Mouse (Mus musculus): ENCODE data around the gene Sarm1. TPM values are rescaled to one million over a fixed set of nuclear protein-coding genes. Genes with fewer than 3 reads are reported as not detected.
A peak's percentile ranks its signal among the peaks of the same experiment; 100 is the strongest.

Gene Sarm1
- polyA plus RNA-seq, 1 experiment from 2014 or later, result 2.2 TPM

DNA sequence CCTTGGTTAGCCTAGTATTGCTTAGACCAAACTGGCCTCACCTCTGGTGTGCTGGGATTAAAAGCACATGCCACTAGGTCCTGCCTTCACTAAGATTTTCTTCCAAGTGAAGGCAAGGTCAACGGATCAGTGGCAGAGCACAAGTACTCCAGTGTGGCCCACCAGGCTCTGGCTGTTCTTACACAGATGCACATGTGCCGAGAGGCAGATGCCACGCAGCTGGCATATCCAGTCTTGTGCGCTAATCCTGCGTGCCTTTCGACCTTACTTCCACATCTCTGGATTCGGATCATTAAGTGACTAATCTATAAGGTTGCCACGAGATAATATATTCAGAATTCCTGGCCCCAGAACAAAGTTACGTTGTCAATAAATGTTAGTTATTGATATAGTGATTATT, 32.4 kb downstream of the Sarm1 start:
- H3K4me1 ChIP-seq (ENCODE audit: control insufficient read depth, insufficient read depth, low read length), result 0 out of 2 replicates have a peak, but pooled peaks cover 3% of the 10 kb centered on the region
- no peaks in the 10 kb centered on the region for H3K27me3 ChIP-seq (ENCODE audit: control insufficient read depth, insufficient read depth, low read length)
- no peaks in the 10 kb centered on the region for H3K9me3 ChIP-seq (ENCODE audit: control insufficient read depth, low read length)
- WGBS, result 51% methylated on average over 9 of the region's 9 CpGs
- no peak overlapping the region for H3K27ac ChIP-seq (replicated peaks; ENCODE audit: low read depth, low read length)
- H3K36me3 ChIP-seq (ENCODE audit: control insufficient read depth, insufficient read depth, low read length), result no peaks in the 10 kb centered on the region
- peak overlapping the region; percentile 91 for H3K4me2 ChIP-seq (ENCODE audit: low read depth, severe bottlenecking)
- DNase-seq (ENCODE audit: low spot score) (no peak), ATAC-seq (ENCODE audit: insufficient number of reproducible peaks, low FRiP score, low TSS enrichment, low read depth) (no peak)
- H3K4me3 ChIP-seq (ENCODE audit: low read depth, low read length), result peak overlapping the region; percentile 78
- peak overlapping the region; percentile 86 for H3K9ac ChIP-seq (ENCODE audit: low read length)

- Histone ChIP-seq H3K4me3 (ENCODE audit: low read depth, low read length) (no peak overlapping the region), H3K4me2 (ENCODE audit: low read depth, severe bottlenecking) (no peak overlapping the region), H3K4me1 (ENCODE audit: control insufficient read depth, insufficient read depth, low read length) (0 out of 2 replicates have a peak, but pooled peaks cover 3% of the 10 kb centered on the region), H3K9me3 (ENCODE audit: control insufficient read depth, low read length) (no peaks in the 10 kb centered on the region), H3K9ac (ENCODE audit: low read length) (no peak overlapping the region), H3K36me3 (ENCODE audit: control insufficient read depth, insufficient read depth, low read length) (no peaks in the 10 kb centered on the region), H3K27ac (replicated peaks; ENCODE audit: low read depth, low read length) (no peak overlapping the region), H3K27me3 (ENCODE audit: control insufficient read depth, insufficient read depth, low read length) (no peaks in the 10 kb centered on the region)
- no peak for ATAC-seq (ENCODE audit: insufficient number of reproducible peaks, low FRiP score, low TSS enrichment, low read depth)
- WGBS, result 63% methylated on average over 13 of the region's 13 CpGs
- no peak for DNase-seq (ENCODE audit: low spot score)
These were observed 34.1 kb downstream of the Sarm1 start for GRCm38 (mm10) chr11:78463286-78464036.

- H3K9me3 ChIP-seq (ENCODE audit: control insufficient read depth, low read length), result no peaks in the 10 kb centered on the region
- DNase-seq (ENCODE audit: low spot score) (no peak), ATAC-seq (ENCODE audit: insufficient number of reproducible peaks, low FRiP score, low TSS enrichment, low read depth) (no peak)
- no peak overlapping the region for H3K4me2 ChIP-seq (ENCODE audit: low read depth, severe bottlenecking)
- no peaks in the 10 kb centered on the region for H3K36me3 ChIP-seq (ENCODE audit: control insufficient read depth, insufficient read depth, low read length)
- no peaks in the 10 kb centered on the region for H3K27me3 ChIP-seq (ENCODE audit: control insufficient read depth, insufficient read depth, low read length)
- H3K4me1 ChIP-seq (ENCODE audit: control insufficient read depth, insufficient read depth, low read length), result 0 out of 2 replicates have a peak, but pooled peaks cover 3% of the 10 kb centered on the region
- no peak overlapping the region for H3K4me3 ChIP-seq (ENCODE audit: low read depth, low read length)
- H3K9ac ChIP-seq (ENCODE audit: low read length), result no peak overlapping the region
- 82% methylated on average over 5 of the region's 5 CpGs for WGBS
- no peak overlapping the region for H3K27ac ChIP-seq (replicated peaks; ENCODE audit: low read depth, low read length)
These were observed 34.9 kb downstream of the Sarm1 start for GRCm38 (mm10) chr11:78462669-78463068.

GRCm38 (mm10) chr11:78461894-78462293, 35.7 kb downstream of the Sarm1 start:
- no peak overlapping the region for H3K4me3 ChIP-seq (ENCODE audit: low read depth, low read length)
- no peak overlapping the region for H3K27ac ChIP-seq (replicated peaks; ENCODE audit: low read depth, low read length)
- DNase-seq (ENCODE audit: low spot score) (no peak), ATAC-seq (ENCODE audit: insufficient number of reproducible peaks, low FRiP score, low TSS enrichment, low read depth) (no peak)
- WGBS, result 68% methylated on average over 1 of the region's 1 CpGs
- no peaks in the 10 kb centered on the region for H3K36me3 ChIP-seq (ENCODE audit: control insufficient read depth, insufficient read depth, low read length)
- no peak overlapping the region for H3K9ac ChIP-seq (ENCODE audit: low read length)
- H3K4me1 ChIP-seq (ENCODE audit: control insufficient read depth, insufficient read depth, low read length), result 0 out of 2 replicates have a peak, but pooled peaks cover 3% of the 10 kb centered on the region
- no peaks in the 10 kb centered on the region for H3K9me3 ChIP-seq (ENCODE audit: control insufficient read depth, low read length)
- no peaks in the 10 kb centered on the region for H3K27me3 ChIP-seq (ENCODE audit: control insufficient read depth, insufficient read depth, low read length)
- no peak overlapping the region for H3K4me2 ChIP-seq (ENCODE audit: low read depth, severe bottlenecking)

DNA sequence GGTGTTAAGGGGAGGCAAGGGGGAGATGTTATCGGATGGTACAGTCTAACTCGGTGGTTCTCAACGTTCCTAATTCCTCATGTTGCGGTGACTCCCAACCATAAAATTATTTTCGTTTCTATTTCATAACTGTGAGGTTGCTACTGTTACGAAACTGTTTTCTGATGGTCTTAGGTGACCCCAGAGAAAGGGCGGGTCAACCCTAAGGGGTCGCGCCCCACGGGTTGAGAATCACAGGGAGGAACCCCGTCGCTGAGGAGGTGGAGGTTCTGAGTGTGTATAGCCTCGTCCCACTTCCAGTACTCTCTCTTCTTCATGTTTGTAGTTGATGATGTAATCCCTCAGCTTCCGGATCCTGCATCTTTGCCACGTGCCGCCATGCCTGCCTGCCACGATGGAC, 38.8 kb downstream of the Sarm1 start:
- Histone ChIP-seq H3K4me3 (ENCODE audit: low read depth, low read length) (no peak overlapping the region), H3K9me3 (ENCODE audit: control insufficient read depth, low read length) (no peaks in the 10 kb centered on the region), H3K4me1 (ENCODE audit: control insufficient read depth, insufficient read depth, low read length) (no peaks in the 10 kb centered on the region), H3K27me3 (ENCODE audit: control insufficient read depth, insufficient read depth, low read length) (no peaks in the 10 kb centered on the region), H3K9ac (ENCODE audit: low read length) (no peak overlapping the region), H3K27ac (replicated peaks; ENCODE audit: low read depth, low read length) (no peak overlapping the region), H3K36me3 (ENCODE audit: control insufficient read depth, insufficient read depth, low read length) (no peaks in the 10 kb centered on the region), H3K4me2 (ENCODE audit: low read depth, severe bottlenecking) (no peak overlapping the region)
- no peak for DNase-seq (ENCODE audit: low spot score)
- no peak for ATAC-seq (ENCODE audit: insufficient number of reproducible peaks, low FRiP score, low TSS enrichment, low read depth)
- 85% methylated on average over 17 of the region's 17 CpGs for WGBS

- no peaks in the 10 kb centered on the region for H3K4me1 ChIP-seq (ENCODE audit: control insufficient read depth, insufficient read depth, low read length)
- ATAC-seq (ENCODE audit: insufficient number of reproducible peaks, low FRiP score, low TSS enrichment, low read depth) (no peak), DNase-seq (ENCODE audit: low spot score) (peak; percentile 65)
- H3K36me3 ChIP-seq (ENCODE audit: control insufficient read depth, insufficient read depth, low read length), result no peaks in the 10 kb centered on the region
- no peaks in the 10 kb centered on the region for H3K27me3 ChIP-seq (ENCODE audit: control insufficient read depth, insufficient read depth, low read length)
- no peak overlapping the region for H3K4me2 ChIP-seq (ENCODE audit: low read depth, severe bottlenecking)
- no peaks in the 10 kb centered on the region for H3K9me3 ChIP-seq (ENCODE audit: control insufficient read depth, low read length)
- 35% methylated on average over 5 of the region's 5 CpGs for whole genome bisulfite sequencing
- no peak overlapping the region for H3K27ac ChIP-seq (replicated peaks; ENCODE audit: low read depth, low read length)
- H3K9ac ChIP-seq (ENCODE audit: low read length), result no peak overlapping the region
- H3K4me3 ChIP-seq (ENCODE audit: low read depth, low read length), result no peak overlapping the region
These were observed 42.2 kb downstream of the Sarm1 start for GRCm38 (mm10) chr11:78455308-78455707.

- ATAC-seq (ENCODE audit: insufficient number of reproducible peaks, low FRiP score, low TSS enrichment, low read depth) (no peak), DNase-seq (ENCODE audit: low spot score) (no peak)
- Histone ChIP-seq H3K4me3 (ENCODE audit: low read depth, low read length) (no peak overlapping the region), H3K9ac (ENCODE audit: low read length) (no peak overlapping the region), H3K4me2 (ENCODE audit: low read depth, severe bottlenecking) (no peak overlapping the region), H3K36me3 (ENCODE audit: control insufficient read depth, insufficient read depth, low read length) (no peaks in the 10 kb centered on the region), H3K9me3 (ENCODE audit: control insufficient read depth, low read length) (no peaks in the 10 kb centered on the region), H3K27me3 (ENCODE audit: control insufficient read depth, insufficient read depth, low read length) (no peaks in the 10 kb centered on the region), H3K27ac (replicated peaks; ENCODE audit: low read depth, low read length) (no peak overlapping the region), H3K4me1 (ENCODE audit: control insufficient read depth, insufficient read depth, low read length) (no peaks in the 10 kb centered on the region)
- 68% methylated on average over 7 of the region's 7 CpGs for WGBS
These were observed 43.3 kb downstream of the Sarm1 start for GRCm38 (mm10) chr11:78454276-78454675.

- ATAC-seq (ENCODE audit: insufficient number of reproducible peaks, low FRiP score, low TSS enrichment, low read depth) (no peak), DNase-seq (ENCODE audit: low spot score) (peak; percentile 78)
- H3K4me1 ChIP-seq (ENCODE audit: control insufficient read depth, insufficient read depth, low read length), result no peaks in the 10 kb centered on the region
- no peak overlapping the region for H3K27ac ChIP-seq (replicated peaks; ENCODE audit: low read depth, low read length)
- WGBS, result 17% methylated on average over 4 of the region's 4 CpGs
- no peaks in the 10 kb centered on the region for H3K27me3 ChIP-seq (ENCODE audit: control insufficient read depth, insufficient read depth, low read length)
- H3K36me3 ChIP-seq (ENCODE audit: control insufficient read depth, insufficient read depth, low read length), result no peaks in the 10 kb centered on the region
- H3K9ac ChIP-seq (ENCODE audit: low read length), result no peak overlapping the region
- no peaks in the 10 kb centered on the region for H3K9me3 ChIP-seq (ENCODE audit: control insufficient read depth, low read length)
- no peak overlapping the region for H3K4me2 ChIP-seq (ENCODE audit: low read depth, severe bottlenecking)
- H3K4me3 ChIP-seq (ENCODE audit: low read depth, low read length), result no peak overlapping the region
These were observed 43.9 kb downstream of the Sarm1 start for GRCm38 (mm10) chr11:78453675-78454074.

GRCm38 (mm10) chr11:78450337-78450736, 47.2 kb downstream of the Sarm1 start:
- no peak overlapping the region for H3K27ac ChIP-seq (replicated peaks; ENCODE audit: low read depth, low read length)
- no peak overlapping the region for H3K4me2 ChIP-seq (ENCODE audit: low read depth, severe bottlenecking)
- WGBS, result 57% methylated on average over 2 of the region's 2 CpGs
- no peak overlapping the region for H3K4me3 ChIP-seq (ENCODE audit: low read depth, low read length)
- H3K9me3 ChIP-seq (ENCODE audit: control insufficient read depth, low read length), result no peaks in the 10 kb centered on the region
- no peaks in the 10 kb centered on the region for H3K36me3 ChIP-seq (ENCODE audit: control insufficient read depth, insufficient read depth, low read length)
- H3K9ac ChIP-seq (ENCODE audit: low read length), result no peak overlapping the region
- H3K27me3 ChIP-seq (ENCODE audit: control insufficient read depth, insufficient read depth, low read length), result no peaks in the 10 kb centered on the region
- H3K4me1 ChIP-seq (ENCODE audit: control insufficient read depth, insufficient read depth, low read length), result no peaks in the 10 kb centered on the region
- ATAC-seq (ENCODE audit: insufficient number of reproducible peaks, low FRiP score, low TSS enrichment, low read depth) (no peak), DNase-seq (ENCODE audit: low spot score) (no peak)

Measured in limb, embryonic 11.5 days (tissue).